Mouse (Mus musculus) adrenal gland, postnatal 25 days (tissue): ENCODE measurements around the gene Ror2. TPM values are rescaled to one million over a fixed set of nuclear protein-coding genes. Genes with fewer than 3 reads are reported as not detected.

Experiments
- DNase-seq: peaks from one replicate; pipeline ENCODE4 v3.0.0; 2021; ENCODE audit warnings: mixed read lengths
- total RNA-seq: library from RNA; stranded (reverse); gene quantifications from 2 replicates; pipeline ENCODE4 v1.2.3, GENCODE M21; 2021

The Ror2 gene
- total RNA-seq, 1 experiment from 2014 or later: 7.8 TPM

DNA sequence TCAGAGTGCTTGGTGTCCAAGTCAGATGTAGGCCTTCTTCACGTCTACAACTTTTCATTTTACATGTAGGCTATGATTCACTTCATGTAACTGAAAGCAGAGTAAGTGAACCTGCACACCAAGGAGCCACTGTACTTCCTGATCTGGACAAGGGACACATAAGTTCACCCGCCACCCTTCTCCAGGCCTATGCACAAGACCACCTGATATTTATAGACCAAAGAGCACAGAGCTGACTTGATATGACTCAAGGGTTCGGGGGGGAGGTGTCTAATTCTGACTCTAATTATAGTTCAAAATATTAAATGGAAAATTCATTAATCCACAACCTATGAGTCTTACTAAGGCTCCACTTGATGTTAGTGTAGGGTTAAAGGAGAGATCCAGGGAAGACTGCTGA, 14.3 kb downstream of the Ror2 start:
- no peak for DNase-seq

DNA sequence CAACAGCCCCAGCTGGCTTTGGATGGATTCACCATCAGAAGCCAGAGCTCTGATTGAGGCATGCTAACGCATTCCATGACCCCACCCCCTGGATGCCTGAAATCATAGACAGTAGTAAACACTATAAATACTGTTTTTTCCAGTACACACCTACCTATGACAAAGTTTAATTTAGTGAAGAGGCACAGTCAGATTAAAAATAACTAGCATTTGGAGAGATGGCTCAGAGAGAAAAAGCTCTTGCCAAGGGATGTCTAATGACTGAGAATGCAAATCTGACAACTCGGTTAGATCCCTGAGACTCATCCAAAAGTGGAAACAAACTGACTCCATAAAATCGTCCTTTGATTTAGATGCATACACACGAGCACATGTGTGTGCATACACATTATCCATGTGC, 15.4 kb downstream of the Ror2 start:
- no peak for DNase-seq

DNA sequence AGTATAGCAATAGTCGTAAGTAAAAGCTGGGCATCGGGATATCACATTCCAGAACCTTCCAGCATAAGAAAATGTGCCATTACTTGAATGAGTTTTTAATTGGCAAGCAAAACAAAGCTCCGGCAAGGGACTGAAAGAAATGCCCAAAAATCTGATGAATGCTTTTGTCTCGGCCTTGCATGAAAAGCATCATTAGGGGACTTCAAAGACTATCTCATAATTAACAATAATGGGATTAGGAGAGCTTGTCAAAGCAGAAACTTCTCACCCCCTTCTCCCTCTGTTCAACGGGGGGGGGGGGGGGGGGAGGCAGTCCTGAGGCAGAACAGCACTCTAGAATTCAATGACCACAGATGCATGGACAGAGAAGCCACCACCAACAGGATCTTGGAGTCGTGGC, 17.4 kb downstream of the Ror2 start:
- no peak for DNase-seq

DNA sequence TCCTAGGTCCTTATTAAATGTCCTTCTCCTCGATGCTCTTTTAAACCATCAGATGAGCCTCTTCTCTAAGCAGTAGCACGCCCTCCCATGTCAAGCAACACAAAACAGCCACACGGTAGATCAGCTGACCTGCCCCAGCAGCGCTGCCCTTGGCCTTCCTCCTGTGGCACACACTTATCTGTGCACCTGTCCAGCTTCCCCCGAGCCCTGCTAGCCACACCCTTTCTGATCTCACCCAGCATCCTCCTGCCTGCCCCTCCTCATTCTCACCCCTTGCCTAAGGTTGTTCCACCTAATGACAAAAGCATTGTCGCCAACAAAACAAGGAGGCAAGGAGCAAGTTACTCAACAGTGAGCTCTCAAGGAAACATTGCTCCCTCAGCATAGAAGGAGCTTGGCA, 18.1 kb downstream of the Ror2 start:
- DNase-seq: no peak

DNA sequence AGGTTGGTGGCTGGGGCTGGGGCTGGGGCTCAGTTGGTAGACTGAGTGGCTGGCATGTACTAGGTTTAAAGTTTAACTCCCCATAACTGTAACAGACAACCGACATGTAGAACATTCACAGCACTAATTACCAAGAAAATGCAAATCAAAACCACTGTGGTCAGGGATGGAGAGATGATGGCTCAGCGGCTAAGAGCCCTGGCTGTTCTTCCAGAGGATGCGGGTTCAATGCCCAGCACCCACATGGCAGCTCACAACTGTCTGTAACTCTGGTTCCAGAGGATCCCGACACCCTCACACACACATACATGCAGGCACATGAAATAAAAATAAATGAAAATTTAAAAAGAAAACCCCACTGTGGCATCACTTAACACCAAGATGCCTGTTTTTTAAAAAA, 18.8 kb downstream of the Ror2 start:
- DNase-seq: no peak

DNA sequence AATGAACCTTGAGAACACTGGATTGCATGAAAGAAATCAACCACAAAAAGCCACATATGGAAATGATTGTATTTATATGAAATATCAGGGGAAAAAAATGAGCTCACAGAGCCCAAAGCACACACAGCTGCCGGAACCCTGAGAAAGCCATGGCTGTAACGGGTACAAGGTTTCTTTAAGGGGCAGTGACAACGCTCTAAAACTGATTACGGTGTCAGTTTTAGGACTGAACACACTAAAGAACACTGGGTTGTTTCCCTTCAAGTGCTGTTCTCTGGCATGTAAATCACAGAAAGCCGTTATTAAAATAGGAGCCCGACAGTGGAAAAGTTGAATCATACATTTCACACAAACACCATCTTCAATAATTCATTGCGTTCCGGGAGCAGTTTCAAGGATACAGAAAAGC, 19.4 kb downstream of the Ror2 start:
- no peak for DNase-seq

DNA sequence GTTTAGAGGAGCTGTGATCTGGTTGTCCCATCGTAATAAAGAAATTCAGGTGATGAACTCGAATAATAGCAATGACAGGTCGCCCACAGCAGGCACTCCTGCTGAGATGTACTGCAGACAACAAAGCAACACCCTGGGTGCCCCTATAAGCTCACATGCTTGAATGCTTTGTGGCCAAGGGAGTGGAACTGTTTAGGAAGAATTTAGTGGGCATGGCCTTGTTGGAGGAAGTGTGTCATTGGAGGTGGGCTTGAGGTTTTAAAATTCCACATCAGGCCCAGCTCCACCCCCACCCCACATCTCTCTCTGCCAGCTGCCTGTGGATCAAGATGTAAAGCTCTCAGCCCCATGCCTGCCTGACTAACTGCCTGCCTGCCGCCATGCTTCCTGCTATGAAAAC, 21.0 kb downstream of the Ror2 start:
- DNase-seq: no peak

DNA sequence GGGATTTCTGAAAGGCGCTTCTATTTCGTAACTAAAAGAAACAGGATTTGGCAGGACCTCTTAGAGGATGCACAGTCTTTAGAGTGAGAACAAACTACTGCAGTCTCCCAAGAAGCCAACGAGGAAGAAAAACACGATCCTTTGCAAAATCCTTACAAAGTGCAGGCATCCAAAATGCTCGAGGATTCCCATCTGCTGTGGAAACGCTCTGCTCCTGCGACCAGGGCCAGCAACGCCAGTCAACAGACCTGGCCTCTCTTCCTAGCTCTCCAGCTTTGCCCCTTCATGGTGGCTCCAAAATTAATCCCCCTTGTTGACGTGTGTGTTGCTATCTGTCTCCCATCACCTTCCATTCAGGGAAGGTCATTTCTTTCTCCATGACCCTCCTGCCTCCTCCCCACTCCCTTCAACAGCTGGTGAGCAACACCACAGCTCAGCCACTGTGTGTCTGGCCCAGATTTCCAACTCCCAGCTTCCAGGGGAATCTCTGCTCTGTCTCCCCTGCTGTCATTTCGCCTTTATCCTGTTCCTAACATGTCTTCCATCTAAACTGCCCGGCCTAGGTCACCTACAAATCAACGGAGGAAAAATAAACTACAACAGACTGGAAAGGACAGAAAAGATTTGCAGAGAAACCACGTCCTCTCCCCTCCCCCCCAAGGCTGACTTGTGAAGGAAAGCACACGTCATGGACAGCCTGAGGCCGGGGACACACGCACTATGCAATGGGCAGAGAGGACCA, 23.2 kb downstream of the Ror2 start:
- no peak for DNase-seq

DNA sequence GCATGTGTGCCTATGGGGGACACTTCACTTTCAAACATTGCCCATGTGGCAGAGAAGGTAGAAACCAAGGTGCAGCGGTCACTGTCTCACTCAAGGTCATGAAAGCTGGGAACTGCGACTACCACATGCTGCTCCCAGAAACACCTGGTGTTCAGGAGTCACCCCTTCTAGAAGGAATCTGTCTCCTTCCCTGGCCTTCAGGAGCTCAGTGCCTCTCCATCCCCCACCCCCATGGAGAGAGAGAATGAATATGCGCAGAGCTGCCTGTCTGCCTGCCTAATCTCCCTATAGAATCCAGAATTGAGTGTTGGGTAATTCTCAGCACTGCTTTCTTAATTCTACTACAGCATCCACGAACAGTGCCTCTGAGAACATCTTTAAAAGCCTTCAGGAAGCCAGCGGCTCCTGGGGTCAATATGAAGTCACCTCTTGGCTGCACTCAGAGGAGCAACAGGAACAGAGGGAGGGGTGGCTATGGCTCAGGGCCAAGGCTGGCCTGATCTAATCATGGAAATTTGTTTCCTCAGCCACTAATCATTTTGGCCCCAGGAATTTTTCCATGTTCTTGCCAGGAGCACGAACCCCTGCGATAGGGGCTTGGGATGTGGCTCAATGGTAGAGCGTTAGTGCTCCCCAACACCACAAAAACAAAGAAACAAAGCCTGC, 24.7 kb downstream of the Ror2 start:
- DNase-seq: peak; percentile 54

DNA sequence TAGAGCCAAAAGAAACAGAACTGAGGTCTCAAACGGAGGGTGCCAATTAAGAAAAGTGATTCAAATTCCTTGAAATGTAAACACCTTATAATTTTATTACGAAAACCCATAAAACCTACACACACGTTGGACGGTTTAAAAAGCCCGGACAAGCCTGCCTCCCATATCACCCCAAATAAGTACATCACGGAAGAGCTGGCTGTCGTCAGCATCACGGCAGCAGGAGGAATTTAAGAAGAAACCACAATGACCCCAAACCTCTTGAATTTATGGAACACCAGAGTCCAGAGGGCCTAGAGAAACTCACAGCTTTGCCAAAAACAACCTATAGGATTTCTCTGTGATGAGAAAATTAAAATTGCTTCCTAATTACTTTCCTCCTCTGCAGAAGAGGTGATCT, 27.0 kb downstream of the Ror2 start:
- DNase-seq: no peak

DNA sequence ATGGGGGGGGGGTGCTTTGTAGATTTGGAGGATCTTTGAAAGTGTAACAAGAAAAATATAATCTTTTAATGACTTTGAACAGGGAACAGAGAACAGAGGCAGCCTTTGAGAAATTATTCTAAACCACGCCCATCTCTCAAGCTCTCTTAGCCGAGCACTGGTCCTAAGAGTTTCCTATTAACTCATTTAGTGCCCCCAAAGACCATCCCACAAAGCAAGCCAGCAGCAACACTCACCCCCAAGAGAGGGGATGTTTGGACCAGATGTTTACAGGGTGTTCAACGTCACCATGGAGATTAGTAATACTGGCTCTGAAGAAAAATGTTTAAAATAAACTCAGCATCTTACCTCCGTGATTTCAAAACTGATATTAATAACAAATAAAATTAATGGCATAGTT, 27.4 kb downstream of the Ror2 start:
- no peak for DNase-seq

DNA sequence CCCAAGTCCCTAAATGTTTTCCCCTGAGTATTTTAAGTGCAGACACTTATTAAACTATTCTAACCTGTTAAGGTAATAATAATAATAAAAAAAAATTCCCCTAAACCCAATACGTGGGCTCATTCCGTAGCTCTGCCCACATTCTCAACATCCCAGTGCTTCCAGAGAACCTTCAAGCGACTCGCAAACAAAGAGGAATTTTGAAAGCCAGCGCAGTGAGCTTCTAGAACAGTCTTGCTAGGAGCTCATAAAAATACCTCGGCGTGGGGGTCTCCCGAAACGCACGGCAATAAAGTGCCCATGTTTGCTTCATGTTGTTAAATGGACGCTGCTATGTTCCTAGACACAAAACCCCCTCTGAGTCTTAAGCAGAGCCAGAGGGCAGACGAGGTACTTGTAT, 32.7 kb downstream of the Ror2 start:
- no peak for DNase-seq

DNA sequence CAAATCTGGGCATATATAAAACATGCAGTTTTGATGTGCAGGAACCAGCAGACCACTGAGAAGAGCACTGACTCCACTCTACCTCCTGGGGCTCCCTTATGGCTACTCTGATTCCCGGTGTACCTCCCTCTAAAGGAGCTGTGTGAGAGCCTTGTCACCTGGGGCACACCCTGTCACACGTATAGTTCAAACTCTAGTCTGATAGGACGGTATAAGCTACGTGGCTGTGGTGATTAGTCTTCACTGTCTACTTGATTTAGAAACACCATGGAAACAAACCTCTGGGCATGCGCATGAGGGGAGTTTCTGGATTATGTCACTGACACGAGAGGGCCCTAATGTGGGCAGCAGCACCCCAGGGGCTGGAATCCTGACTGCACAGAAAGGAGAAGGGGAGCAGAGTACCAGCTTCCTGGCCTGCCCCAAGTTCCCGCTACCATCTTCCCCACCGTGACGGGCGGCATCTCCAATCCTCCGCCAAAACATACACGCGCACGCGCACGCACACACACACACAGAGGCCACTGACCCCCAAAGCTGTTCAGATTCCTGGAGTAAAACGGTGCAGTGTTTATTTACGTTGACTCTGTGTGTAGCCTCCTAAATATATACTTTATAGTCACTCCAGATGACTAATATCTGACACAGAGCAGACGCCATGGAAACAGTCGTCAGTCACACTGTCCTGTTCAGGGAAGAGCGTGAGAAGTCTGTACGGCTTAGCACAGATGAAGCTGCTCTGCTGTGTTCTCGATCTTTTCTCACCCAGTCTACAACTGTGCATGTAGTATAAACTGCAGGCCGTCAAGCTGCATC, 37.1 kb downstream of the Ror2 start:
- DNase-seq: no peak

DNA sequence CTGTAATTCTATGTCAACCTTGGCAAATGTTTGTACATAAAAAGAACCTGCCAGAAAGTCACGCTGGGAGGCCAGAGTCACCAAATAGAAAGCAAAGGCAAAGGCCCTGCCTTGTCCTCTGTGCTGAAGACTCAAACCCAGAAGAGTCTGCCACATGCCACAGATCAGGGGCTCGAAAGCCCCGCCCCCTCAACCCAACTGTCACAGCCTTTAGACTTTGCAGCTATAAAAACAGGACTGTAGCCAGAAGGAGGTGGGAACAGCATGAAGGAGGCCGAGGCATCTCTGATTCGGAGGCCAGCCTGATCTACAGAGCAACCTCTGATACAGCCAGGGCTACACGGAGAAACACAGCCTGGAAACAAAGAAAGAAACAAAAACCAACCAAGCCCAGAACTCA, 37.8 kb downstream of the Ror2 start:
- DNase-seq: no peak

DNA sequence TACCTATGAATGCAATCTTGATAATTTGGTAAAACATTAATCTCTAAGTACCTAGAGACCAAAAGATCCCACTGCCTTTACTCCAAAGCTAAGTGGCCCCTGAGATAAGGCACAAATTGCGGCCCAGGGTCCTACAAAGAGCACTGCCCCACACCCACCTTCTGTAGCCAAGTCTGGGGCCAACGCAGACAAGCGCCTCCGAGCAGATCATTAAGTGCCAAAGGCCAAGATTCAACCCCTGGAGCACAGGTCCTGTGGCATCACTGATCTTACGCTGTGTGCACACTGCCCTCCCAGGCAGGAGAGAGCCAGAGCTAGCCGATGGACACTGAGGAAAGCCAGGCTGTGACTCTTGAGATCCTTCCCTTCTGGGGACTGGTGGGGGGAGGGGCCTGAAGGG, 38.7 kb downstream of the Ror2 start:
- no peak for DNase-seq

DNA sequence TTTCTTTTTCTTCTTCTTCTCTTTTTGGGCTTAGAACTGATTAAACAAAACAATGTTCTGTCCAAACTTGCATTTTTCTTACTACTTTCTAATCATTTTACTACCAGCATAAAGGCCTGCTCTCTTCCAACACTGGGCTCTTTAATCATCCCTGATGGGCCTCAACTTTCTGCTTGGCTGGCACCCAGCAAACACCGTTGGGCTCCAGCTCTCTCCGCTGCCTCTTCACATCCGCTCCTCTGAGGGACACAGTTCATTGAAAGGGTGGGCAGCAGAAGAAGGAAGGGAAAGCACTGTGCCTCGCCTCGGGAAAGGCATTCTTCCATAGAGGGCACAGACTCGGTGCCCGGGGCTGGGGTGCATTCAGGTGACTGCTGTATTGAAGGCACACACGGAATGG, 41.8 kb downstream of the Ror2 start:
- peak; percentile 22 for DNase-seq

DNA sequence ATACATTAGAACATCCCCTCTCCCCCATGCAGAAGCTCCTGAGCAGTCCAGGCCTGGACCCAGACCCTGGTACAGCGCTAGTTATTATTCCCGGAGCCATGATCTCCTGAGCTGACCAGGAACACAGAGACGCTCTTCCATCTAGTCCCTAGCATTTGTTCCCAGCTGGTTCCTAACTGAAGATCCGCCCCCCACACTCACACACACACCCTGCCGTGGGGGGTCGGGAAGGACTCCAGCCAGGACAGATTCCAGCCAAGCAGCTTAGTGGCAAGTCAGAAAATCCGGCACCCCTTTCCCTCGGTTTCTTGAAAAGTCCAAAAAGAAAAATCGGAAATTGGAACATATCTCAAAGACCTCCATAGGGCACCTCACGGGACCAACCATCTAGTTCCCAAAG, 48.5 kb downstream of the Ror2 start:
- DNase-seq: no peak

DNA sequence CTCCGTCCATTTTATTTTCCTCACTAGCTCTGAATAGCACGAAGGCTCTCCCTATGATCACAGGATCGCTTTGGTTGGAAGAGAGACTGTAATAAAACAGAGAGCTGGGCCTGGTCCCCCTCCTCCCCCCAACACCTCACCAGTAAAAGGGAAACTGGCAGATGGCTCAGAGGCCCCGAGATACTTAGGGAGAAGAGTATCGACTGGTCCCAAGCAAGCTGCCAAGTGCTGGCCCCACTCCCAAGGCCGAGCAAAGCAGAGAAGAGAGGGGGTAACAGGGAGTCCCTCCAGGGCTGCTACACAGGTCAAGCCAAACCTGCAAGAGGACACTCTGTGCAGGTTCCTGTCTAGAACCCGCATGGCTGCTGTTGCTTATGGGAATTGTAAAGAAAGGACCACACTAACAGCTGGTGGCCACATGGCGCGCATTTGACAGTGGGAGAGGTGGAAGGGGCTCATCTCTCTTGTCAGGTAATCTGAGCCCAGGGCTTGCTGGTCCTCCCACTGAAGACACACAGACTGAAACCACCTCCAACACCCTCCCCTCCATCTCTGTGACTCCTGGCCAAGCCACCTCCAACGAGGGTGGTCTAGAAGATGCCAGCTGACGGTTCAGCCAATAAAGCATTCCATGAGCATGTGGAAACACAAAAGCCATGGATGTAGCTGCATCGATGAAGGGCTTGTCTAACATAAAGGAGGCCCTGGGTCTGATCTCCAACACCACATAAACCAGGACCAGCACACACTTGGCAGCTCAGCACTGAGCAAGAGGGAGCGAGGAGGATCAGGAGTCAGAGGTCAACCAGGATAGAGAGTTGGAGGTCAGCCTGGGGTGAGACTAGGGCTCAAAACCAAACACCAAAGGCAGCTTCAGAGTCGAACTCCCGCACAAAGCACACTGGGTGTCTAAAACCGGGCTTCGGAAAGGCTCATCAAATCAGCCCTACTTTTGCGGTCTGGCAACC, 49.2 kb downstream of the Ror2 start:
- DNase-seq: peak; percentile 48

DNA sequence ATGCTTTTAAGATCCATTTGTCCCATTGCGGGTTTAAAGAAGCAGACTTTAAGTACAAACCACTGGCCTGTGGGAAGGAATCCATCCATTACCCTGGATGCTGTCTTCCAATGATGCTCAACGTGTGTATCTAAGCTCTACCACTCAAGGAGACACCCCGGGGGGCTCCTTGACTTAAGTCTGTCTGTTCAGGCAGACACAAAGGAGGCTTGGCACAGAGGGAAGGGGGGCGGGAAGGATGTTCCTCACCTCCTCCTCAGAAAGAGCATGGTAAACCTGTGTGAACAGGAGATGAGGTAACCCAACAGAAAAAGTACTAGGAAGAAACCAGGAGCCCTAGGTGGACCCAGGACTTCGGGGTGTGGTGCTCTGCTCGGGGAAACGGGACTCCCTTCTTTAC, 50.0 kb downstream of the Ror2 start:
- no peak for DNase-seq

DNA sequence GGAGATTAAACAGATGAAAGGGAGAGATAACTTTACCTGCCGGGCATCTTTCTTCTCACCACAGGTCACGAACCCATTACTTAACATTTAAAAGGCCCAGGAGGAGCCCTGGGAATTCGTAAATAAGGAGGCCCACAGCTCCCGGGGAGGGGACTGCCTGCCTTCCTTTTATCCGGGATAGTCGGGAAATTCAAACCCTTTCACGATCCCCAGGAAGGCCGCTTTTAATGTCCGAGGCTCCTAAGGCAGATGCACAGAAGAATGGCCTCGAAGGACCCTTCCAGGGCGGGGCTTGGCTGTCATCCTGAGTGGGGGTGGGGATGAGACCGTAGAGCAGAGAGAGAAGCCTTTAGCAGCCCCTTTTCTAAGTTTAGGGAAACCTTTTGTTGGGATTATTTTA, 51.1 kb downstream of the Ror2 start:
- no peak for DNase-seq

DNA sequence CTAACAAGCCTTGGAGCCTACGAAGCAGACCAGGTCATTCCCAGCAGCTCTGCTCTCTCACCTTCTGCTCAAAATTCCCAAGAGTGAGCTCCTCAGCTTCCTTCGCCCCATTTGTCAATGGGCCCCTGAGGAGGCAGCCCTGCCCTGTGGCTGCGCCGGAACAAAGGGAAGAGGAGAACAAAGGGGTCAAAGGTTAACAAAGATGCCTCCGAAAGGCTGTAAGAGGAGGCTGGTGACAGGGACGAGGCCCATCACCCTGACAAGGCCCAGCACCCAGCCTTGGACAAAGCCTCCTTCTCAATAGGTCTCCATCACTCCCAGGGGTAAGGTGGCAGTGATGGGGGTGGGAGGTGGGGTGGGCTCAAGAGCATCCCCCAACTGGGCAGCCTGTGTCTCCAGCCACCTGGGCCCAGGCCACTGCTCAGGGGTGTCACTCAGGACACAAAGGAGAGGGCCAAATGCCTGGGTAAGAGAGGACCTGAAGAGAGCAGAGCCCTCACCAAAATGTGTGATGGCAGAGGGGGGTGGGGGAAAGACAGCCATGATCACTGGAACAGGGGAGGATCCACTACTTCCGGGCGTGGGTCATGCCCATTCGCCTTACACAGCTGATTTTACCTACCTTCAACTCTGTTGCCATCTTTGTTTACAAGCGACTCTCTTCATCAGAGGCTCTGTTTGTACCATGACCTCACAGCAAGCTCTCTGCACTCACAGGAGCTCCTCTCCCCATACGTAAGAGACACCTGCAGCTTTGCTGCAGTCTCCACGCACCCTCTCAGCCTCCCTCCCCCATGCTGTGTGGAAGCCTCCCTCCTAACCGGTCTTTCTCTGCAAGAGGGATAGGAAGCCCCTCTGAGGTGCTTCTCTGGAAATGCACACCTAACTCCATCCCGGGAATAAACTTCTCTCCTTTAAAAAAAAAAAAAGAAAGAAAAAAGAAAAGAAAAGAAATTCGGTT, 51.8 kb downstream of the Ror2 start:
- no peak for DNase-seq
